Mouse (Mus musculus): Measurements from ENCODE around the gene Klhl31.

GRCm38 (mm10) chr9:77607840-77608239 lies 28.5 kb upstream of the Klhl31 start:
- peak; percentile 73 for TF ChIP-seq CTCF (IDR thresholded peaks at IDR 0.05; ENCODE audit: control insufficient read depth, insufficient read depth, low read length)
- TF ChIP-seq POLR2A (IDR thresholded peaks at IDR 0.05; ENCODE audit: borderline replicate concordance, control insufficient read depth, low read depth, low read length) = no peak
